Mouse (Mus musculus) testis, postnatal 14 days (tissue): ENCODE measurements at regions not wholly inside any gene's neighbourhood (a gene's known extent, or its start where the extent isn't known, plus 50 kb on each side); places are given as distances from the start of the nearest gene placed in this dataset.

Experiments used
- DNase-seq: peaks from one replicate; pipeline ENCODE4 v3.0.0; 2021; ENCODE audit warnings: low spot score

- no peak for DNase-seq
These were observed 81.9 kb upstream of the Klf6 start for GRCm38 (mm10) chr13:5779410-5779809.

GRCm38 (mm10) chr13:5782540-5782939 is 78.7 kb upstream of the Klf6 start:
- DNase-seq: no peak

- no peak for DNase-seq
These were observed 74.2 kb upstream of the Klf6 start for GRCm38 (mm10) chr13:5787114-5787513.

DNA sequence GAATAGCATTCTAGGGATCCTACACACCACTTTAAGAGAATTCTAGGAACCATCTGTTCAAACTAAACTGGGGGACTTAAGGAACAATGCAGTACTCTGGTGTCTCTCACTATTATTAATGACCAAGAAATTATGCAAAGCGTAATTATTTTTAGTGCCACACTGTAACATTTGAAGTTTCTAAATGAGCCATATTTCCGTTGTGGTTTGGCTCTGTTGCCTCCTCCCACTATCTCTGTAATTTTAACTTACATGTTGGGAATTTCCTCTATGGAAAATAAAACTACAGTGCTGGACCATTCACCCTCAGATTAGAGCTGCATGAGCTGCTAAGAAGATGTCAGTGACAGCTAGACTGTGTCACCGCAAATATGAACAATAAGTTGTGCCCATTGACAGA is 72.0 kb upstream of the Klf6 start:
- no peak for DNase-seq

DNA sequence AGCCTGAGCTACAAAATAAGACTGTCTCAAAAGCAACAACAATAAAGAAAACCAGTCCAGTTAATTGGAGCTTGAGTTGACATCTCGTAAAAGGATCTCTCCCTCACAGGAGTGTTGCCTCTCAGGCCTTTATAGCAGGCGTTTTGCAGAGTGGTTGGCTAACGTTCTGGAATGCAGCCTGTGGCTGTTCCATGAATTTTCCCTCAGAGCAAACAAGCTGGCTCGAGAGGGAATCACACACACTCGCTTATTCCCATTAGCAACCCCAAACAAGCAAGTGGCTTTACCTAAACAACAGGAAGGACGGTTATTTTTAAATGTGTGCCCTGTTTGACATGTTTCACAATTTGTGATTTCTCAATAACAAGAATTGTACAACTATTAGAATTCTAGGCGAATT is 59.2 kb upstream of the Klf6 start:
- DNase-seq: no peak

GRCm38 (mm10) chr13:5802826-5803225 is 58.5 kb upstream of the Klf6 start:
- no peak for DNase-seq

DNA sequence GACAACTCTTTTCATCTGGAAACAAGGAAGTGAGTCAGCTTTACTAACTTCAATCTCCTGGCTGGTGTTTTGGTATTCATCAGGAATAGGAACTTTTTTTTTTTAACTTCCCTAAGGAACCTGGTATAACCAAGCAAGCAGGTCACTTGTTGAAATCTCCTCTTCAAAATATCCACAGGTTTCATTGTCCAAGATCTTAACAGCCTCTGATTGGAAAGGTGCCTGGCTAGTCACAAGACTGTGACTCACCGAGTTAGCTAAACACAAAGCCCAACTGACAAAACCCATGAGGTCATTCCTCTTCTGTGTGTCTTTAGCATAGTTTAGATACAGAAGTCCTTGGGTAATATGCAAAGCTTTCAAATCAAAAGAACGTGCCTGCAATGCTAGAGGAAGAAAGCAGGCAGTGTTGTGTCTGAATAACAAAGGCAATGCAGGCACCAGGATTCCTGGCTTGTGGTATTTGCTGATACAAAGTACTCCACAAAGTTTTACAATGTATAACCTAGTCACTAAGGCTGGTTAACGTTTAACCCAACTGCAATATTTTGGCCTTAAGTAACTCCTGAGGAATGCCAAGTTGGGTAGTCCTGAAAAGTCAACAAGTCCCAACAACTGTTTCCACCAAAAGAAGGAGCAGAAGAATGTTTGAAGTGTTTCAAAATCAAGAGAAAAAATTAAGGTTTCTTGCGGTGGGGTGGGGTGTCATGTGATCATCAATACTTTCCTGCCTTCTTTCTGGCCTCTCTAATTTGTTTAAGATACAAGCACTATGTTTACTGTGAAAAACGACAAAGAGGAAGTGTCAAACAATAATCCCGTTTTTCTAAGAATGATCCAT is 57.5 kb upstream of the Klf6 start:
- DNase-seq: peak; percentile 19

GRCm38 (mm10) chr13:5804381-5804941 is 56.8 kb upstream of the Klf6 start:
- DNase-seq: no peak

GRCm38 (mm10) chr13:5808380-5808779 is 52.9 kb upstream of the Klf6 start:
- no peak for DNase-seq
